Mouse (Mus musculus): Measurements from ENCODE around the gene Olfr106-ps.

Gene Olfr106-ps

GRCm38 (mm10) chr17:37390093-37390492, at the start of gene Olfr106-ps:
Olfr106-ps (plus strand) TSS chr17:37390393.
- DNase-seq (ENCODE audit: extremely low read depth, low read depth, low spot score) = no peak

- no peak for DNase-seq (ENCODE audit: extremely low read depth, low read depth, low spot score)
Observed at GRCm38 (mm10) chr17:37359282-37359681, 30.9 kb upstream of the Olfr106-ps start, which contains the start of gene Olfr104-ps. Olfr104-ps (plus strand) TSS chr17:37359582.

- no peak for DNase-seq (ENCODE audit: extremely low read depth, low read depth, low spot score)
Observed at GRCm38 (mm10) chr17:37378733-37379132, 11.5 kb upstream of the Olfr106-ps start, which contains the start of gene Olfr105-ps. Olfr105-ps (plus strand) TSS chr17:37379033.

GRCm38 (mm10) chr17:37398926-37399325, 8.7 kb downstream of the Olfr106-ps start, which contains the start of gene Olfr107:
Olfr107 (plus strand) TSS chr17:37399226.
- DNase-seq (ENCODE audit: extremely low read depth, low read depth, low spot score) = no peak

GRCm38 (mm10) chr17:37413380-37413779, 23.2 kb downstream of the Olfr106-ps start:
- no peak for DNase-seq (ENCODE audit: extremely low read depth, low read depth, low spot score)

GRCm38 (mm10) chr17:37445180-37445579, 55.0 kb downstream of the Olfr106-ps start, which contains the start of gene Olfr108:
Olfr108 (plus strand) TSS chr17:37445480.
- DNase-seq (ENCODE audit: extremely low read depth, low read depth, low spot score) = no peak
